Mouse (Mus musculus): ENCODE results near the gene Upf3a. TPM values are rescaled to one million over a fixed set of nuclear protein-coding genes. Genes with fewer than 3 reads are reported as not detected.

The Upf3a gene
- total RNA-seq, 1 experiment from 2014 or later = 35.1 TPM

Other genes with a start within 250 kb of the Upf3a start
- gene 1700029H14Rik, start 223.2 kb upstream of the Upf3a start, total RNA-seq (2021) = not detected in 2 replicates
- gene Rasa3, start 108.0 kb upstream of the Upf3a start, total RNA-seq (2021) = 39.2 and 63.9 TPM in 2 replicates
- not detected in 2 replicates for gene Cfap97d2, start 79.7 kb upstream of the Upf3a start, total RNA-seq (2021)
- 62.6 and 66.6 TPM in 2 replicates for gene Cdc16, start 27.9 kb upstream of the Upf3a start, total RNA-seq (2021)
- not detected in 2 replicates for gene AF366264, start 52.8 kb downstream of the Upf3a start, total RNA-seq (2021)
- gene Champ1, start 84.0 kb downstream of the Upf3a start, total RNA-seq (2021) = 26.0 and 26.1 TPM in 2 replicates
- gene Coprs, start 104.7 kb downstream of the Upf3a start, total RNA-seq (2021) = 11.0 and 13.4 TPM in 2 replicates

Data from adrenal gland, postnatal 25 days (tissue).